Mouse (Mus musculus) heart, postnatal 0 days (tissue): Measurements from ENCODE around the gene Pthlh.

Source experiments
- CTCF ChIP-seq: IDR thresholded peaks from 2 replicates; pipeline ENCODE4 v1.5.1; 2016; ENCODE audit warnings: antibody characterized with exemption, control low read depth, low read depth
- EP300 ChIP-seq: IDR thresholded peaks from 2 replicates; pipeline ENCODE4 v1.6.1; 2016; ENCODE audit warnings: antibody characterized with exemption, low read depth

DNA sequence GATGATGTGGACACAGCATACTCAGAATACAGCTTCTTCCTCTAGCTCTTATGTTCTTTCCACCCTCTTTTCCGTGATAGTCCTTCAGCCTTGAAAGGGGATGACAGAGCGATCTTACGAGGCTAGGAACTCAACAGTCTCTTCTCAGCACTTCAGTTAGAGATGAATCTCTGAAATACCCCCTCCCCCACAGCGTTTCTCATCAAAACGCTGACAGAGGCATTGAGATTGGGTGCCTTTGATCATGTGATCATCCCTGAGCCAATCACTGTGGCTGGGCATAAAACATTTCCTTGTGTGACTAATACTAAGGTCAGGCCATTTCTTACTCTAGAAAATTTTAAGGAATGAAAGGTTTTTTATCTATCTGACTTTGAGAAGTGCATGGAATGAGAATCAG is 20.3 kb downstream of the Pthlh start:
- TF ChIP-seq EP300, result no peak
- TF ChIP-seq CTCF, result no peak
